Mouse (Mus musculus) CH12.LX (cell line): ENCODE measurements around the gene Ager. TPM values are rescaled to one million over a fixed set of nuclear protein-coding genes. Genes with fewer than 3 reads are reported as not detected.

Experiments used
- DNase-seq: peaks from one replicate; pipeline ENCODE4 v3.0.0-alpha.2; 2013; ENCODE audit errors: extremely low read depth
- H3K27ac ChIP-seq: 2 replicates; pipeline ENCODE4 v1.5.1; 2012; ENCODE audit warnings: low read depth, mild to moderate bottlenecking, control low read depth, moderate library complexity; ENCODE audit not compliant: insufficient read depth
- H3K27me3 ChIP-seq: replicated peaks from 2 replicates; pipeline ENCODE3; 2012; ENCODE audit warnings: inconsistent platforms
- H3K36me3 ChIP-seq, 2 experiments: replicated peaks in 1 of 2; 2 replicates each; pipeline versions ENCODE3 to v1.6.1; 2012; ENCODE audit warnings: inconsistent platforms in 1 of 2, low read length in 1 of 2, mild to moderate bottlenecking in 1 of 2, mixed read lengths in 1 of 2, moderate library complexity in 1 of 2; ENCODE audit not compliant: control insufficient read depth in 1 of 2, insufficient read depth in 1 of 2
- H3K4me1 ChIP-seq, 2 experiments: 2 replicates each; pipeline ENCODE4 v1.6.1; 2012; ENCODE audit warnings: inconsistent platforms in 1 of 2, moderate library complexity in 1 of 2; ENCODE audit not compliant: insufficient read depth in 2 of 2, control insufficient read depth in 1 of 2
- H3K4me2 ChIP-seq: 2 replicates; pipeline ENCODE4 v1.6.1; 2012; ENCODE audit warnings: low read depth, mild to moderate bottlenecking, control low read depth; ENCODE audit not compliant: poor library complexity, insufficient read depth, severe bottlenecking
- H3K4me3 ChIP-seq, 3 experiments: fragments of 150-350 bp in 1 of 3; sonication (generic) in 1 of 3; replicated peaks in 1 of 3; 2 replicates each; pipeline versions ENCODE3 to v1.5.1; 2011 to 2012; ENCODE audit warnings: low read depth in 2 of 3, low read length in 2 of 3, mild to moderate bottlenecking in 2 of 3, moderate library complexity in 2 of 3, control low read depth in 1 of 3, improper control_type of control experiment in 1 of 3, inconsistent platforms in 1 of 3, mixed read lengths in 1 of 3; ENCODE audit not compliant: poor library complexity in 1 of 3
- H3K79me2 ChIP-seq: replicated peaks from 2 replicates; pipeline ENCODE4 v1.6.1; 2012; ENCODE audit warnings: mild to moderate bottlenecking, moderate library complexity; ENCODE audit not compliant: control insufficient read depth, poor library complexity, insufficient read depth, severe bottlenecking; ENCODE audit errors: extremely low read depth
- H3K9ac ChIP-seq: 2 replicates; pipeline ENCODE4 v1.6.1; 2012; ENCODE audit warnings: low read depth, mild to moderate bottlenecking, control low read depth, moderate library complexity; ENCODE audit not compliant: insufficient read depth
- H3K9me3 ChIP-seq: replicated peaks from 2 replicates; pipeline ENCODE3; 2012; ENCODE audit warnings: low read length, inconsistent platforms, mixed read lengths
- BHLHE40 ChIP-seq: IDR thresholded peaks from 2 replicates; pipeline ENCODE4 v1.6.1; 2011; ENCODE audit warnings: mild to moderate bottlenecking, low read depth, low read length, improper control_type of control experiment
- CHD2 ChIP-seq: IDR thresholded peaks from 2 replicates; pipeline ENCODE4 v1.6.1; 2011; ENCODE audit warnings: low read length, improper control_type of control experiment
- CTCF ChIP-seq, 2 experiments: IDR thresholded peaks in 1 of 2; conservative IDR thresholded peaks in 1 of 2; 2 replicates each; pipeline ENCODE4 v1.5.1; 2011 to 2012; ENCODE audit warnings: low read depth in 2 of 2, low read length in 2 of 2, improper control_type of control experiment in 1 of 2, inconsistent platforms in 1 of 2, mild to moderate bottlenecking in 1 of 2, moderate library complexity in 1 of 2
- ELF1 ChIP-seq: IDR thresholded peaks from 2 replicates; pipeline ENCODE4 v1.6.1; 2014; ENCODE audit warnings: low read depth, mild to moderate bottlenecking, inconsistent platforms, low read length, improper control_type of control experiment
- EP300 ChIP-seq: IDR thresholded peaks from 2 replicates; pipeline ENCODE4 v1.6.1; 2011; ENCODE audit warnings: low read length, improper control_type of control experiment
- GABPA ChIP-seq: IDR thresholded peaks from 2 replicates; pipeline ENCODE4 v1.6.1; 2012; ENCODE audit warnings: low read depth, low read length, improper control_type of control experiment, inconsistent platforms; ENCODE audit not compliant: insufficient replicate concordance
- HCFC1 ChIP-seq: IDR thresholded peaks from 2 replicates; pipeline ENCODE4 v1.6.1; 2012; ENCODE audit warnings: low read depth, mild to moderate bottlenecking, inconsistent platforms, low read length, improper control_type of control experiment
- IRF4 ChIP-seq: IDR thresholded peaks from 2 replicates; pipeline ENCODE4 v1.6.1; 2014; ENCODE audit warnings: low read depth, mild to moderate bottlenecking, inconsistent platforms, low read length, improper control_type of control experiment
- JUN ChIP-seq: IDR thresholded peaks from 2 replicates; pipeline ENCODE4 v1.6.1; 2011; ENCODE audit warnings: low read depth, mild to moderate bottlenecking, low read length, improper control_type of control experiment, moderate library complexity; ENCODE audit not compliant: insufficient read depth
- JUND ChIP-seq: conservative IDR thresholded peaks from 2 replicates; pipeline ENCODE4 v1.6.1; 2011; ENCODE audit warnings: low read depth, low read length, improper control_type of control experiment
- KAT2A ChIP-seq: IDR thresholded peaks from 2 replicates; pipeline ENCODE4 v1.6.1; 2012; ENCODE audit warnings: low read length, improper control_type of control experiment, inconsistent platforms; ENCODE audit not compliant: insufficient replicate concordance
- MAFK ChIP-seq: IDR thresholded peaks from 2 replicates; pipeline ENCODE4 v1.6.1; 2011; ENCODE audit warnings: low read length, improper control_type of control experiment; ENCODE audit not compliant: insufficient replicate concordance
- MAZ ChIP-seq: IDR thresholded peaks from 2 replicates; pipeline ENCODE4 v1.6.1; 2012; ENCODE audit warnings: low read depth, mild to moderate bottlenecking, inconsistent platforms, low read length, improper control_type of control experiment, moderate library complexity
- MEF2A ChIP-seq: IDR thresholded peaks from 2 replicates; pipeline ENCODE4 v1.6.1; 2014; ENCODE audit warnings: low read depth, mild to moderate bottlenecking, inconsistent platforms, low read length, improper control_type of control experiment, borderline replicate concordance
- MXI1 ChIP-seq: IDR thresholded peaks from 2 replicates; pipeline ENCODE4 v1.6.1; 2011; ENCODE audit warnings: mild to moderate bottlenecking, low read depth, low read length, improper control_type of control experiment
- MYC ChIP-seq: IDR thresholded peaks from 2 replicates; pipeline ENCODE4 v1.6.1; 2011; ENCODE audit warnings: low read depth, mild to moderate bottlenecking, improper control_type of control experiment, low read length
- PAX5 ChIP-seq: IDR thresholded peaks from 2 replicates; pipeline ENCODE4 v1.6.1; 2012; ENCODE audit warnings: low read length, inconsistent platforms, mixed read lengths
- POLR2A ChIP-seq: IDR thresholded peaks from 2 replicates; pipeline ENCODE4 v1.6.1; 2011; ENCODE audit warnings: low read depth, mild to moderate bottlenecking, improper control_type of control experiment, low read length
- POLR2AphosphoS2 ChIP-seq: IDR thresholded peaks from 2 replicates; pipeline ENCODE4 v1.6.1; 2011; ENCODE audit warnings: low read depth, low read length, improper control_type of control experiment
- RAD21 ChIP-seq: IDR thresholded peaks from 2 replicates; pipeline ENCODE4 v1.6.1; 2011; ENCODE audit warnings: low read depth, mild to moderate bottlenecking, low read length, improper control_type of control experiment, moderate library complexity
- RCOR1 ChIP-seq: conservative IDR thresholded peaks from 2 replicates; pipeline ENCODE4 v1.6.1; 2012; ENCODE audit warnings: low read depth, mild to moderate bottlenecking, inconsistent platforms, low read length, improper control_type of control experiment
- SMC3 ChIP-seq: IDR thresholded peaks from 2 replicates; pipeline ENCODE4 v1.6.1; 2011; ENCODE audit warnings: low read depth, low read length, improper control_type of control experiment
- TBP ChIP-seq: conservative IDR thresholded peaks from 2 replicates; pipeline ENCODE4 v1.6.1; 2011; ENCODE audit warnings: low read depth, low read length, improper control_type of control experiment
- USF1 ChIP-seq: IDR thresholded peaks from 2 replicates; pipeline ENCODE4 v1.6.1; 2014; ENCODE audit warnings: low read depth, mild to moderate bottlenecking, inconsistent platforms, low read length, improper control_type of control experiment
- USF2 ChIP-seq: conservative IDR thresholded peaks from 2 replicates; pipeline ENCODE4 v1.6.1; 2011; ENCODE audit warnings: low read depth, low read length, improper control_type of control experiment
- ZKSCAN1 ChIP-seq: IDR thresholded peaks from 2 replicates; pipeline ENCODE4 v1.6.1; 2012; ENCODE audit warnings: low read depth, inconsistent platforms, low read length, improper control_type of control experiment, borderline replicate concordance
- ZMIZ1 ChIP-seq: IDR thresholded peaks from 2 replicates; pipeline ENCODE4 v1.6.1; 2012; ENCODE audit warnings: low read depth, mild to moderate bottlenecking, inconsistent platforms, low read length, improper control_type of control experiment
- dilution Hi-C: fragments of 300-500 bp; cut with MboI; formaldehyde crosslinking; loops from 2 replicates; pipeline ENCODE4 v1.14.3; 2020; ENCODE audit warnings: low sequenced_read_pairs; ENCODE audit not compliant: extremely low pct_unique_long_range_greater_than_20kb, extremely low pct_ligation_motif_present
- in situ Hi-C: fragments of 300-500 bp; cut with MboI; formaldehyde crosslinking; loops from 3 replicates; pipeline ENCODE4 v1.14.3; 2019; ENCODE audit warnings: low sequenced_read_pairs, low pct_ligation_motif_present, low pct_unique_long_range_greater_than_20kb, mixed read lengths
- polyA plus RNA-seq: library from polyadenylated mRNA; unstranded; fragments of >175 nt; gene quantifications from 2 replicates; pipeline ENCODE4 v1.2.1, GENCODE M21; 2012; ENCODE audit warnings: low read depth; ENCODE audit not compliant: insufficient read length
- total RNA-seq, 2 experiments: library from RNA; depleted of rRNA; stranded (reverse); fragments of 300-350 nt in 1 of 2; fragments of >200 nt in 1 of 2; gene quantifications; 2 replicates each; pipeline ENCODE4 v1.2.3; 2012 to 2014

Ager gene
- total and polyA plus RNA-seq, 3 experiments: 0.55 to 3.5 (median 0.81) TPM

DNA sequence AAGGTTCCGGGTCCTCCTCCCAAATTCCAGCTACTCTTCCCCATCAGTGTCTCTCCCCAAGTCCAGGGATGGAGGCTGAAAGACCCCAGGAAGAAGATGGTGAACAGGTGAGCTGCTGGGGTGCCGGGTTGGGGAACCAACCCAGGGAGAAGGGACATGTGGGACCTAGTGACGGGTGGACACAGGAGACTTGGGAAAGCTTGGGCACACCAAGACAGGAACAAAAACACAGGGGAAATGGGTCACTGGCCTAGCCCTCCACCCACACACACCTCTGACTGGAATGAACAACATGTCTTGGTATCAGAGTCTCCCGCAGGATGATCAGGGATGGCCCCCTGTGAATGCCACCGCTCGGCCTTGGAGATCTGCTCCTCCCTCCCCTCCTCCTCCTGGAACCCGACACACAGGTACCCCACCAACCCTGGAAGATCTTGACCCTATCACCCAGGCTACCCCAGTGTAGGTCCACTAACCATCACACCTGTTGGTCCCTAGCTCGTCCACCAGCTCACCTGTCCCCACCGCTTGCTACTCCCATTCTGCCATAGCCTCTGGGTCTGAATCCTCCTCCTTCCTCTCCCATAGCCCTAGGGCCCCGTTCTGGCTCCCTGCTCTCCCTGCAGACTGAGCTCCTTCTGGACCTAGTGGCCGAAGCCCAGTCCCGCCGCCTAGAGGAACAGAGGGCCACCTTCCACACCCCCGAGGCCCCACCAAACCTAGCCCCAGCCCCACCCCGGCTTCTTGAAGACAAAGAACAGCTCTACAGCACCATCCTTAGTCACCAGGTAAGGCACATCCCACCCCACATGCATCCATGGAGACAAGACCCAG, 7.3 kb upstream of the Ager start:
- peak overlapping the region; percentile 73 for H3K4me2 ChIP-seq
- no peaks in the 10 kb centered on the region for H3K27me3 ChIP-seq
- H3K9ac ChIP-seq: peak overlapping the region; percentile 67
- no peak for TF ChIP-seq ELF1
- no peak for TF ChIP-seq JUN
- no peak for TF ChIP-seq IRF4
- no peak for TF ChIP-seq KAT2A
- no peak for TF ChIP-seq MXI1
- TF ChIP-seq BHLHE40: no peak
- no peak for TF ChIP-seq ZMIZ1
- no peak for TF ChIP-seq CTCF (conservative IDR thresholded peaks at IDR 0.05 in 1 of 2, IDR thresholded peaks at IDR 0.05 in 1 of 2; ENCODE audit: low read depth in 2 of 2, low read length in 2 of 2)
- TF ChIP-seq USF1: no peak
- no peak for TF ChIP-seq POLR2A
- no peak for TF ChIP-seq MEF2A
- TF ChIP-seq CHD2: no peak
- no peak for TF ChIP-seq USF2
- TF ChIP-seq PAX5: no peak
- TF ChIP-seq MAFK: no peak
- TF ChIP-seq SMC3: no peak
- H3K79me2 ChIP-seq: no peaks in the 10 kb centered on the region; the same call in 1 of the 2 replicates
- no peaks in the 10 kb centered on the region for H3K9me3 ChIP-seq
- H3K36me3 ChIP-seq: peaks cover 11 to 22% of the 10 kb centered on the region in 2 experiments
- dilution Hi-C loops (no loop called here), in situ Hi-C loops (no loop called here)
- no peak for DNase-seq
- peak overlapping the region; percentile 85 for H3K27ac ChIP-seq
- peaks cover 8 to 49% of the 10 kb centered on the region in 2 experiments; a peak in 2 of 4 replicates for H3K4me1 ChIP-seq
- H3K4me3 ChIP-seq: peak overlapping the region; percentile 51 to 88 (median 82)

DNA sequence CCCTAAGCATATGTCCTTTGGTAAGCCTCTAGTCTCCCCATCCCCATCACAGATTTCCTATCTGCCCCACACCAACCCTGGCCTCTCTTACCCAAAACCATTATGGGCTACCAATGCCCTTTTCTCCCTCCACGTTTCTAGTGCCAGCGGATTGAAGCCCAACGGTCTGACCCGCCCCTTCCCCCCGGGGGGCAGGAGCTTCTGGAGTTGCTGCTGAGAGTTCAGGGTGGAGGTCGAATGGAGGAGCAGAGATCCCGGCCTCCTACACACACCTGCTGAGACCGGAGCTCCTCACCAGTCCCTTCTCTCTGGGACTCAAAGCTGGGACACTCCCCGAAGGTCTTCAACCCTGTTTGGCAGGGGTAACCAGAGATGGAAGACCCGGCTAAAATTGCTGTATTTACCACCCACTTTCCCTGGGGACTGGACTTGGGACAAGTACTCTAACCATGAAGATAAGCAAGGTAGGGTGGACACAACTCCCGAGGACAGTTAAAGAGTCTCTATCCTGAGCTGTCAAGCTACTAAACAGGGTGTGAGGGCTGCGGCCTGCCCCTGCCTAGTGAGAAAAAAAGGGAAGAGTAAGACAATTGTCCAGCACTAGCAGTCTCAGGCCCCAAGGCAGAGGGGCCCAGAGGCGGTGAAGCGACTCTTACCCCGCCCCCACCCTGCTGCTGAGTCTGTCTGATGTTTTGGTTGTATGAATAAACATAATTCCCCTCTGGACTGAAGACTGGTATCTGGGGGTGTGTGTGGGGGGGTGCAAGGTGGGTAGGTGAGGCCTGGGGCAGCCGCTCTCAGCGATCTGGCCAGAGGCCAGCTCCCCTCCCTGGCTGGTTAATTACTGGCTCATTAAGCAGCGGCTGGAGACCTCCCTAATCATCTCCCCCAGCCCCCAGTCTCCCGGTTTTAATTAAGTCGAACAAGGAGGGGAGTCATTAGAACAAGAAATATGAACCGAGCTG, 6.4 kb upstream of the Ager start, which contains the start of gene Pbx2:
Gene Pbx2, plus strand, starts transcription at position 238 of the 965 bp plus-strand sequence.
- dilution Hi-C loops: no loop called here
- DNase-seq: peak; percentile 50
- no peak for TF ChIP-seq EP300
- TF ChIP-seq GABPA: no peak
- 0 out of 2 replicates have a peak, but pooled peaks have one; percentile 44 for TF ChIP-seq MAZ
- 0 out of 2 replicates have a peak, but pooled peaks have one; percentile 4 for TF ChIP-seq ZMIZ1
- no peak for TF ChIP-seq USF2
- no peak for TF ChIP-seq JUND
- no peak for TF ChIP-seq USF1
- TF ChIP-seq ZKSCAN1: no peak
- TF ChIP-seq TBP: no peak
- 0 out of 2 replicates have a peak, but pooled peaks have one; percentile 17 for TF ChIP-seq CHD2
- TF ChIP-seq PAX5: no peak
- TF ChIP-seq BHLHE40: no peak
- TF ChIP-seq MEF2A: no peak
- no peak; the same call in 1 of the 2 replicates for TF ChIP-seq POLR2A
- TF ChIP-seq RCOR1: no peak
- TF ChIP-seq ELF1: no peak
- no peak for TF ChIP-seq POLR2AphosphoS2
- no peak for TF ChIP-seq MYC
- TF ChIP-seq RAD21: no peak
- TF ChIP-seq CTCF (conservative IDR thresholded peaks at IDR 0.05 in 1 of 2, IDR thresholded peaks at IDR 0.05 in 1 of 2; ENCODE audit: low read depth in 2 of 2, low read length in 2 of 2): no peak
- no peak for TF ChIP-seq HCFC1

More for the DNA sequence above, 6.4 kb upstream of the Ager start, which contains the start of gene Pbx2:
- H3K27me3 ChIP-seq: no peaks in the 10 kb centered on the region
- in situ Hi-C loops: no loop called here
- H3K36me3 ChIP-seq: peaks cover 16 to 31% of the 10 kb centered on the region in 2 experiments
- peak within 1 kb of the TSS; percentile 95 for H3K9ac ChIP-seq
- peak within 1 kb of the TSS; percentile 63 to 88 (median 82) for H3K4me3 ChIP-seq
- no peaks in the 10 kb centered on the region for H3K9me3 ChIP-seq
- peaks cover 8 to 48% of the 10 kb centered on the region in 2 experiments; a peak in 2 of 4 replicates for H3K4me1 ChIP-seq
- peak within 1 kb of the TSS; percentile 85 for H3K27ac ChIP-seq
- no peaks in the 10 kb centered on the region; the same call in 1 of the 2 replicates for H3K79me2 ChIP-seq
- peak within 1 kb of the TSS; percentile 73 for H3K4me2 ChIP-seq
